Mouse (Mus musculus): Measurements from ENCODE around the gene Slc2a5.

DNA sequence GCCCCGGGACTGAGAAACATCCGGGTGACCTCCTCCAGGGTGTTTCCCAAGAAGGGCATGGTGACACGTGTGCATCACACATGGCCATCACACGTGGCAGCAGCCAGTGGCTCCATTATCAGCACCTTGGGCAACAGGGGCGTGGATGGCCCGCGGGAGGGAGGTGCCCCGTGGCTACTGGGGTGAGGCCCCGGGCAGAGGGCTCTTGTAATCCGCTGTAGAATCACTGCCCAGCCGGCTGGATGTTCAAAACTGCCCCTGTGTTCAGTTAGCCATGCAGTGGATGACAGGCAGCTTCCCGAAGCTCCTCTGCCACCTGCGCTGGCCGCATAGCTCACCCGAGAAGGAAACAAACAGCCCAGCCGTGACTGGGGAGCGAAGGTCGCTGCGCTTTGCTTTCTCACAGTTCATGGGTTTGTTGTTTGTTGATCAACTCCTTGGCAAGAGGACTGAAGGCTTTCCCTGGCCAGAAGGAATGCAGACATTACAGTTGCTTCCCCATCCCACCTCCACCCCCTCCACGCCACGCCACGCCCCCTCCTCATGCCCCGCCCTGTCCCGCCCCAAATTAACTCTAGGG is 13.7 kb downstream of the Slc2a5 start:
- no peak for TF ChIP-seq POLR2A (IDR thresholded peaks at IDR 0.05; ENCODE audit: low read depth, low read length)
- no peak for TF ChIP-seq CTCF (IDR thresholded peaks at IDR 0.05; ENCODE audit: extremely low read depth, insufficient read length, insufficient replicate concordance, low read depth, low read length)
